Mouse (Mus musculus): ENCODE results near the gene Fto. TPM values are rescaled to one million over a fixed set of nuclear protein-coding genes. Genes with fewer than 3 reads are reported as not detected.

Fto gene
- polyA plus RNA-seq, 1 experiment from 2014 or later, result 16.4 TPM

DNA sequence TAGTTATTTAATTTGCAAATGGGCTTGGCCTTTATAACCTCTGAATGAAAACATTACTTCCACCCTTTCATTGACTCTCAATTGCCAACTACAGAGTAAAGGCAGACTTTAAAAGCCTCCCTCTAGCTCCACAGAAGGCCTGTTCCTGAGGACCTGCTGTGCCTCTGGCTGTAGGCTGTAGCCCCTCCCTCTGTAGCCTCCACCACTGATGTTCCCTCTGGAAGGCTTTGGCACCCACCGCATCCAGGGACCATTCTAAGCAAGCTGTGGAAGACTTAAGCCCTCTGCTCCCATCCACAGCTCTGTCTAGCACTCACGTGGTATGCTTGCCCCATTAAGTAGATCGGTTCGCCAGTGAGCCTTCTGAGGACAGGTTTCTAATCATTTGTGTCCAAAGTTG, 258.7 kb downstream of the Fto start:
- DNase-seq (no peak), ATAC-seq (ENCODE audit: low read depth) (no peak)
- H3K4me2 ChIP-seq, result no peak overlapping the region
- H3K27me3 ChIP-seq, result no peaks in the 10 kb centered on the region
- H3K27ac ChIP-seq, result no peak overlapping the region
- WGBS (ENCODE audit: insufficient replicate concordance), result 74% methylated on average over 4 of the region's 4 CpGs
- no peak overlapping the region for H3K4me3 ChIP-seq (replicated peaks)
- peaks cover 11% of the 10 kb centered on the region for H3K4me1 ChIP-seq (replicated peaks)
- H3K36me3 ChIP-seq, result no peaks in the 10 kb centered on the region
- H3K9me3 ChIP-seq (replicated peaks), result no peaks in the 10 kb centered on the region
- no peak overlapping the region for H3K9ac ChIP-seq

DNA sequence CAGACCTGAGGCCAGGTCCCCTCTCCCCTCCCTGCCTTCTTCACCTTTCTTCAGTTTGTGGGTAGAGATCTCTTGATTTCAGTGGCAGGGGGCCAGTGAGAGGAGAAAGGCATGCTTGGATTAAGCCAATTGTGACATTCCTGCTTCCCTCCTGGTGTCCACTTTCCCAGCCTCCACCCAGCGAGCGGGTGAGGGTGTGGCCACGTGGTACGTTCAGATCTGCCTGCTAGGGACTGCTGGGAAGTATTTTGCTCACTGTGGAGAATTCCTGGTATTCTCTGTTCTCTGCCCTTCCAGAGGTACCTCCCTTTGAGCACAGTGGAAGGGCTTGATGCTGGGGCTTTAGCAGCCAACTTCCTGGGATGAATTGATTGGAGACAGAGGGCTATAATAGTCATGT, 259.3 kb downstream of the Fto start:
- WGBS (ENCODE audit: insufficient replicate concordance), result 51% methylated on average over 4 of the region's 4 CpGs
- no peak overlapping the region for H3K9ac ChIP-seq
- ATAC-seq (ENCODE audit: low read depth) (no peak), DNase-seq (no peak)
- no peak overlapping the region for H3K4me3 ChIP-seq (replicated peaks)
- H3K4me2 ChIP-seq, result no peak overlapping the region
- no peaks in the 10 kb centered on the region for H3K27me3 ChIP-seq
- no peaks in the 10 kb centered on the region for H3K9me3 ChIP-seq (replicated peaks)
- peaks cover 11% of the 10 kb centered on the region for H3K4me1 ChIP-seq (replicated peaks)
- no peaks in the 10 kb centered on the region for H3K36me3 ChIP-seq
- H3K27ac ChIP-seq, result no peak overlapping the region

DNA sequence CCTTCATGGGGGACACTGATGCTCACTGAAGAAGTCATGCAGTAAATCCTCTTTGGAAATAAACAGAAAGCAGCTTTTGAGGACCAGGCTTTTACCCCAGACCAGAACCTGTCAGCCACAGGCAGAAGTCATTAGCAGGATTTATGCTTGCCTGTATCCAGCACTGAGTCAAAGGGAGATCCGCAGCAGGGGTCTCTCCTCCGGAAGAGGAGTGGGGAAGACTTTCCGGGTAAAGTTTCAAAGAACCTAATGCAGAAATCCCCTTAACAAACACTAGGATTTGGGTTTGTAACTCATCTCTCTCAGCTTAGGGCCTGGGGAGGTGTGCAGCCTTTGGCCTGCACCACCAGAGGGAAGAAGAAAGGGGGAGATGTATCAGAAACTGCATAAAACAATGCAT, 262.3 kb downstream of the Fto start:
- Histone ChIP-seq H3K4me2 (no peak overlapping the region), H3K27ac (no peak overlapping the region), H3K4me1 (replicated peaks) (no peaks in the 10 kb centered on the region), H3K27me3 (no peaks in the 10 kb centered on the region), H3K9ac (no peak overlapping the region), H3K9me3 (replicated peaks) (no peaks in the 10 kb centered on the region), H3K4me3 (replicated peaks) (no peak overlapping the region), H3K36me3 (no peaks in the 10 kb centered on the region)
- ATAC-seq (ENCODE audit: low read depth) (no peak), DNase-seq (no peak)
- WGBS (ENCODE audit: insufficient replicate concordance), result 60% methylated on average over 3 of the region's 3 CpGs

GRCm38 (mm10) chr8:91576086-91576917, 263.0 kb downstream of the Fto start:
- Histone ChIP-seq H3K27ac (no peak overlapping the region), H3K36me3 (no peaks in the 10 kb centered on the region), H3K4me3 (replicated peaks) (no peak overlapping the region), H3K4me1 (replicated peaks) (no peaks in the 10 kb centered on the region), H3K27me3 (no peaks in the 10 kb centered on the region), H3K9ac (no peak overlapping the region), H3K9me3 (replicated peaks) (no peaks in the 10 kb centered on the region), H3K4me2 (no peak overlapping the region)
- no peak for ATAC-seq (ENCODE audit: low read depth)
- WGBS (ENCODE audit: insufficient replicate concordance), result 61% methylated on average over 17 of the region's 17 CpGs
- no peak for DNase-seq

DNA sequence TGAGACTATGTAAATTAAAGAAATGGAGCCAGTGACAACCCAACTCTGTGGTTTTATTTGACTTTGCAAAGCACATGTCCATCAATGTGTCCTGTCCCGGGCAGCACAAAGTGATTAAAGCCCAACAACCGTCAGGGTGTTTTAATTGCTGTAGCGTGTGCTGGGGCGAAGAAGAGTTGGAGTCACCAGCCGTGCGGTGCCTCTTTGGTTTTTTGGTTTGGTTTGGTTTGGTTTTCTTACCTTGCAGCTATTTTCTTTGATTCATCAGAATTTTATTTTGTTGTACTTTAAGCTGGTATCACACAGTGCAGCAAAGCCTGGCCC, 263.6 kb downstream of the Fto start:
- Histone ChIP-seq H3K27me3 (no peaks in the 10 kb centered on the region), H3K9ac (no peak overlapping the region), H3K4me2 (no peak overlapping the region), H3K27ac (no peak overlapping the region), H3K4me1 (replicated peaks) (no peaks in the 10 kb centered on the region), H3K36me3 (no peaks in the 10 kb centered on the region), H3K4me3 (replicated peaks) (no peak overlapping the region), H3K9me3 (replicated peaks) (no peaks in the 10 kb centered on the region)
- 74% methylated on average over 6 of the region's 6 CpGs for WGBS (ENCODE audit: insufficient replicate concordance)
- DNase-seq, result no peak
- ATAC-seq (ENCODE audit: low read depth), result no peak

DNA sequence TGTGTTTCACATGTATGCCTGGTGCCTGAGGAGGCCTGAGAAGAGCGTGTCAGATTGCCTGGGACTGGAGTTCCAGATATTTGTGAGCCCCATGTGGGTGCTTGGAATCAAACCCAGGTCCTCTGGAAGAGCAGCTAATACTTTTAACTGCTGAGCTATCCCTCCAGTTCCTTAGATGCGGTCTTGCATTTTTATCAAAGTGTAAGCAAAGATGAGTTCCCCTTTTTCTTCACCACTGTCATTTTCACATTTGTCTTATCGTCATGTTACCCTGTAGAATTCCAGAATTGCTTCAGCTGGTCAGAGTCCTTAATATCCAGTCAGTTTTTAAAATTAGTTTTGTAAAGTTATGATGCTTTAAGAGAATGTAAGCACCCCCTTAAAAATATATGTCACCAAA, 264.3 kb downstream of the Fto start:
- ATAC-seq (ENCODE audit: low read depth) (no peak), DNase-seq (no peak)
- no peak overlapping the region for H3K27ac ChIP-seq
- H3K4me2 ChIP-seq, result no peak overlapping the region
- H3K9me3 ChIP-seq (replicated peaks), result no peaks in the 10 kb centered on the region
- no peak overlapping the region for H3K4me3 ChIP-seq (replicated peaks)
- no peaks in the 10 kb centered on the region for H3K27me3 ChIP-seq
- no peak overlapping the region for H3K9ac ChIP-seq
- H3K4me1 ChIP-seq (replicated peaks), result no peaks in the 10 kb centered on the region
- H3K36me3 ChIP-seq, result no peaks in the 10 kb centered on the region
- 51% methylated on average over 3 of the region's 3 CpGs for WGBS (ENCODE audit: insufficient replicate concordance)

DNA sequence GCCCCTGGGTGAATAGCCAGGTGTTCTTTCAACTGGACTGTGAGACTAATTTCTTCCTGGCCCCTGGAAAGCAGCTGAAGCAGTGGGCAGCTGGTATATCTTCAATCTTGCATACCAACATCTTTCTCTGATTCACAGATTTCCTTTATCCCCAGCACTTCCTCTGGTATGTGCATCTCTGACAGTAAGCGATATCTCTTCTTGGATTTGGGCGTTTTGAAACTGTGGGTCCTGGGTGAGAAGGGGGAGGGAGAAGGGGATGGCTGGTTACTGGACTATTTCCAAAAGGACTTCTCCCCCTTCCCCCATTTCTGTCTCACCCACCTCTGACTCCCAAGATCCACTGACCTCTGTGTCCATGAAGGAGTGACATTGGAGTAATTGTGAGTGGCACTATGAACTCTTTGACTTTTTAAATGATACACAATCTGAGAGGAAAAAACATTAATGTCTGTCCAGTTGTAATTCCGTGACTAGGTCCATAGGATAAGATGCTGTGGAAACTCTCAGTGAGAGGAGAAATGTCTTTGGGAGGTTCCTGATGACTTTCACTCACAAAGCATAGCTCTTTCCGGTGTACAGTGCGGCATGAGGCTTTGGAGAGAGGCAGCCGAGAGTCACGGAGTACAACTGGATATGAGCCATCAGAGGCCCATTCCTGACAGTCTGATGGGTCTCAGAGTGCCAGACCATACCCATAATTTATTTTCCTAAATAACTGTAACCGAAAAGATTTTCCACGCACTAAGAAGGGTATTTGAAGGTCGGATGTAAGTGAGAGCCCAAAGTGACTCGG, 271.5 kb downstream of the Fto start:
- Histone ChIP-seq H3K4me2 (no peak overlapping the region), H3K27me3 (no peaks in the 10 kb centered on the region), H3K4me3 (replicated peaks) (no peak overlapping the region), H3K36me3 (no peaks in the 10 kb centered on the region), H3K9ac (no peak overlapping the region), H3K27ac (no peak overlapping the region), H3K9me3 (replicated peaks) (no peaks in the 10 kb centered on the region), H3K4me1 (replicated peaks) (no peaks in the 10 kb centered on the region)
- ATAC-seq (ENCODE audit: low read depth), result no peak
- DNase-seq, result no peak
- WGBS (ENCODE audit: insufficient replicate concordance), result 73% methylated on average over 11 of the region's 11 CpGs

- Histone ChIP-seq H3K9ac (no peak overlapping the region), H3K27ac (no peak overlapping the region), H3K4me2 (no peak overlapping the region), H3K4me1 (replicated peaks) (no peaks in the 10 kb centered on the region), H3K4me3 (replicated peaks) (no peak overlapping the region), H3K27me3 (no peaks in the 10 kb centered on the region), H3K36me3 (no peaks in the 10 kb centered on the region), H3K9me3 (replicated peaks) (no peaks in the 10 kb centered on the region)
- ATAC-seq (ENCODE audit: low read depth) (no peak), DNase-seq (no peak)
- 64% methylated on average over 10 of the region's 10 CpGs for WGBS (ENCODE audit: insufficient replicate concordance)
Measured at GRCm38 (mm10) chr8:91592436-91593105, 279.2 kb downstream of the Fto start.

DNA sequence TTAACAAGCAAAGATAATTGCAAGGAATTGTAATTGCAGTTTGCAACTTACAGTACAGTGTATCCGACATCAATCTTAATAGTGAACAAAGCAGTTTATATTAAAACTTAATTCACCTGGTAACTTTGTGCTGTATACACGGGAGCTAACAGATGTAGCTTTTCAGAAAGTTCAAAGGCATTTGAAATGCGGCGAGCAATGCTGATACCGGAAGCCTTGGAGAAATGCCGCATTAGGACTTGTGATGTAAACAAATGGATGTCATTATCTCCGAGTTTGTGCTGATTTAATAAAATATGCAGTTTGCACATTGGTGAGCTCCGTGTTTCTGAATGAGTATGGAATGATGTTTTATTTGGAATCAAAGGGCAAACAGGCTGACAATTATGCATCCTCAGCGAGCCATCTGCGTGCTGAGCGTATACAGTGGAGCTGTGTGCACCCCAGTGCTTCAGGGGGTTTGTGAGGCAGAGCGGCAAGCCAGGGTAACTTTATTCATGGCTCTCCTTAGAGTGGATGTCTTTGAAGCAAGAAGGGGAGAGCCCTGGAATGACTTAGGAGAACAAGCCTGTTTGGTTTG, 280.0 kb downstream of the Fto start:
- 66% methylated on average over 12 of the region's 12 CpGs for whole genome bisulfite sequencing (ENCODE audit: insufficient replicate concordance)
- no peak for DNase-seq
- no peak overlapping the region for H3K27ac ChIP-seq
- H3K4me3 ChIP-seq (replicated peaks), result no peak overlapping the region
- ATAC-seq (ENCODE audit: low read depth), result no peak
- H3K9me3 ChIP-seq (replicated peaks), result no peaks in the 10 kb centered on the region
- no peak overlapping the region for H3K4me2 ChIP-seq
- no peaks in the 10 kb centered on the region for H3K27me3 ChIP-seq
- no peak overlapping the region for H3K9ac ChIP-seq
- H3K4me1 ChIP-seq (replicated peaks), result no peaks in the 10 kb centered on the region
- H3K36me3 ChIP-seq, result no peaks in the 10 kb centered on the region

DNA sequence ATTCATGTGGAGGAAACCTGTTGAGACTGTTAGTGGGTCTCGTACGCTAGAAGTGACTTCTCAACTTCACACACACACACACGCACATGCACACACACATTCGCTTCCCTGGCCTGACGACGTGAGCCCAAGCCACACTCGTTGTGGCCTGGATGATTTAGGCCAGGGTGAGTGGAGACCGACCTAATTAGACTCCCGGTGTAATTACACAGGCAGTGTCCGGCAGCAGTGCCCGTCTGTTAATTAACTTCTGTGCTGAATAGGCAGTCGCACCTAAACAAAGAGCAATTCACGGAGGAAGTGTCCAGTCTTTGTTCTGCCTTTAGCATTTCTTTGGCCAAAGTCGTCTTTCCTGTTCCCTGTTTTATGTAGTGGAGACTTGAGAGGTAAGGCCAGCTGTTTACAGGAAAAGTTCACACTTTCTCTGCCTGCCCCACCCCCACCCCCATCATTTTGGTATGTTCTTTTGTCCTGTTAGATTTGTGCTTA, 286.1 kb downstream of the Fto start:
- Histone ChIP-seq H3K4me3 (replicated peaks) (no peak overlapping the region), H3K27ac (no peak overlapping the region), H3K9ac (no peak overlapping the region), H3K9me3 (replicated peaks) (no peaks in the 10 kb centered on the region), H3K36me3 (no peaks in the 10 kb centered on the region), H3K27me3 (no peaks in the 10 kb centered on the region), H3K4me2 (no peak overlapping the region), H3K4me1 (replicated peaks) (no peaks in the 10 kb centered on the region)
- WGBS (ENCODE audit: insufficient replicate concordance), result 80% methylated on average over 14 of the region's 14 CpGs
- no peak for ATAC-seq (ENCODE audit: low read depth)
- DNase-seq, result no peak

- no peak for ATAC-seq (ENCODE audit: low read depth)
- WGBS (ENCODE audit: insufficient replicate concordance), result 77% methylated on average over 9 of the region's 9 CpGs
Measured at GRCm38 (mm10) chr8:91603751-91604150, 290.4 kb downstream of the Fto start.

More at GRCm38 (mm10) chr8:91603751-91604150, 290.4 kb downstream of the Fto start:
- no peaks in the 10 kb centered on the region for H3K36me3 ChIP-seq
- H3K9me3 ChIP-seq (replicated peaks), result no peaks in the 10 kb centered on the region
- no peak for DNase-seq
- no peaks in the 10 kb centered on the region for H3K27me3 ChIP-seq
- H3K27ac ChIP-seq, result no peak overlapping the region
- no peaks in the 10 kb centered on the region for H3K4me1 ChIP-seq (replicated peaks)
- no peak overlapping the region for H3K4me3 ChIP-seq (replicated peaks)
- no peak overlapping the region for H3K4me2 ChIP-seq
- no peak overlapping the region for H3K9ac ChIP-seq

All from liver, embryonic 13.5 days (tissue).